Mouse (Mus musculus) brain, embryonic 14.5 days (tissue): Measurements from ENCODE around the gene Kcnc4.

ENCODE experiments used
- CTCF ChIP-seq: fragments of 200-500 bp; IDR thresholded peaks from 2 replicates; pipeline ENCODE4 v1.5.1; 2012; ENCODE audit warnings: inconsistent platforms, mild to moderate bottlenecking, moderate library complexity, borderline replicate concordance; ENCODE audit not compliant: insufficient read depth, insufficient read length; ENCODE audit errors: extremely low read depth
- POLR2A ChIP-seq: fragments of 200-500 bp; IDR thresholded peaks from 2 replicates; pipeline ENCODE4 v1.6.1; 2012; ENCODE audit warnings: mild to moderate bottlenecking, inconsistent platforms, borderline replicate concordance; ENCODE audit not compliant: poor library complexity, insufficient read depth, insufficient read length, severe bottlenecking; ENCODE audit errors: extremely low read depth

- TF ChIP-seq POLR2A (no peak), CTCF (no peak)
These were observed 15.5 kb downstream of the Kcnc4 start for GRCm38 (mm10) chr3:107443866-107444265.
